Mouse (Mus musculus): ENCODE data around the gene Tnnt3.

GRCm38 (mm10) chr7:142550935-142551373, 52.3 kb downstream of the Tnnt3 start:
- no peak for TF ChIP-seq EP300 (optimal IDR thresholded peaks at IDR 0.05)
- no peak for TF ChIP-seq CTCF (IDR thresholded peaks at IDR 0.05; ENCODE audit: low read depth)

Measured in stomach, postnatal 0 days (tissue).